Mouse (Mus musculus): ENCODE data around the gene Prss41. TPM values are rescaled to one million over a fixed set of nuclear protein-coding genes. Genes with fewer than 3 reads are reported as not detected.
A peak's percentile ranks its signal among the peaks of the same experiment; 100 is the strongest.
"Not testable (repeated sequence)": the region's sequence is repeated elsewhere in the genome, so short reads cannot be mapped to it uniquely, and the experiment has no call there.

The Prss41 gene
- polyA plus RNA-seq (2014; fragmentation: Nextera tagmentation; extraction: Ambion mirVana) = 1.1 and 2.3 TPM in 2 replicates

- Histone ChIP-seq H3K9ac (replicated peaks; ENCODE audit: low read depth, low read length) (no peak within 1 kb of the TSS), H3K4me2 (replicated peaks; ENCODE audit: low read depth, low read length) (peak within 1 kb of the TSS; percentile 25; the same call in 1 of the 2 replicates), H3K36me3 (ENCODE audit: control insufficient read depth, insufficient read depth, low read length) (no peaks in the 10 kb centered on the region), H3K4me3 (ENCODE audit: low read depth, low read length) (no peak within 1 kb of the TSS; the same call in 1 of the 2 replicates), H3K27me3 (ENCODE audit: control insufficient read depth, insufficient read depth, low read length) (no peaks in the 10 kb centered on the region), H3K4me1 (ENCODE audit: control insufficient read depth, insufficient read depth, low read length) (no peaks in the 10 kb centered on the region), H3K27ac (ENCODE audit: low read length) (no peak within 1 kb of the TSS), H3K9me3 (ENCODE audit: control insufficient read depth, low read depth, low read length) (no peaks in the 10 kb centered on the region)
- no peak for ATAC-seq (ENCODE audit: insufficient number of reproducible peaks, insufficient read depth, low FRiP score, low read depth)
- WGBS = 17% methylated on average over 19 of the region's 19 CpGs
Measured at GRCm38 (mm10) chr17:23843812-23844273, at the start of gene Prss41, which contains the start of gene Prss32. Gene Prss41 (minus strand): TSS chr17:23844172. Gene Prss32 (plus strand): TSS chr17:23843855.

- H3K9ac ChIP-seq (replicated peaks; ENCODE audit: low read depth, low read length); H3K36me3 ChIP-seq (ENCODE audit: control insufficient read depth, insufficient read depth, low read length); H3K4me1 ChIP-seq (ENCODE audit: control insufficient read depth, insufficient read depth, low read length); H3K27me3 ChIP-seq (ENCODE audit: control insufficient read depth, insufficient read depth, low read length); H3K9me3 ChIP-seq (ENCODE audit: control insufficient read depth, low read depth, low read length); ATAC-seq (ENCODE audit: insufficient number of reproducible peaks, insufficient read depth, low FRiP score, low read depth); H3K4me2 ChIP-seq (replicated peaks; ENCODE audit: low read depth, low read length); H3K27ac ChIP-seq (ENCODE audit: low read length); H3K4me3 ChIP-seq (ENCODE audit: low read depth, low read length): not testable (repeated sequence)
- WGBS = 64% methylated on average over 4 of the region's 4 CpGs
Measured at GRCm38 (mm10) chr17:23880576-23880975, 36.6 kb upstream of the Prss41 start, which contains the start of the genes Dcpp1 and Dcpp2. Gene Dcpp1 (plus strand): TSS chr17:23880876. Gene Dcpp2 (plus strand): TSS chr17:23880880.

DNA sequence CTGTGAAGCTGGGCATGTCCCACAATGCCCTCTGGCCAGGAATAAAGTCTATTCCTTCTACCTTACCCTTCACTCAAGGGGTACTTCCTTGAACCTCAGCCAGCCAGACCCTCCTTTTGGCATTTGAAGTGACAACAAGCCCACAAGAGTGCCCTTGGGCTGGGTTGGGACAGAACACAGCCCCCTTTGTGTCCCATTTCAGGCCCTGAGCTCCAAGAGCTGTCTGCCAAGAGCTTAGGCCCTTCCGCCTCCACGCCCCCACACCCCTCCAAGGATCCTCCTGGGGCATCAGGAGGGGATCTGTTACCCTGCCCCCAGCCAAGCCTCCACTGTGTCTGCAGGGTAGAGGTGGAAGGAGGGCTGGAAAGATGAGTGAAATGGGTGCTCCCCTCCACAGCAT is 33.2 kb upstream of the Prss41 start:
- Histone ChIP-seq H3K9ac (replicated peaks; ENCODE audit: low read depth, low read length) (no peak overlapping the region), H3K27ac (ENCODE audit: low read length) (no peak overlapping the region), H3K27me3 (ENCODE audit: control insufficient read depth, insufficient read depth, low read length) (no peaks in the 10 kb centered on the region), H3K9me3 (ENCODE audit: control insufficient read depth, low read depth, low read length) (no peaks in the 10 kb centered on the region), H3K4me2 (replicated peaks; ENCODE audit: low read depth, low read length) (no peak overlapping the region), H3K4me1 (ENCODE audit: control insufficient read depth, insufficient read depth, low read length) (no peaks in the 10 kb centered on the region; the same call in 1 of the 2 replicates), H3K4me3 (ENCODE audit: low read depth, low read length) (no peak overlapping the region), H3K36me3 (ENCODE audit: control insufficient read depth, insufficient read depth, low read length) (no peaks in the 10 kb centered on the region)
- 88% methylated on average over 2 of the region's 2 CpGs for WGBS
- ATAC-seq (ENCODE audit: insufficient number of reproducible peaks, insufficient read depth, low FRiP score, low read depth) = peak; percentile 19; the same call in 1 of the 2 replicates

DNA sequence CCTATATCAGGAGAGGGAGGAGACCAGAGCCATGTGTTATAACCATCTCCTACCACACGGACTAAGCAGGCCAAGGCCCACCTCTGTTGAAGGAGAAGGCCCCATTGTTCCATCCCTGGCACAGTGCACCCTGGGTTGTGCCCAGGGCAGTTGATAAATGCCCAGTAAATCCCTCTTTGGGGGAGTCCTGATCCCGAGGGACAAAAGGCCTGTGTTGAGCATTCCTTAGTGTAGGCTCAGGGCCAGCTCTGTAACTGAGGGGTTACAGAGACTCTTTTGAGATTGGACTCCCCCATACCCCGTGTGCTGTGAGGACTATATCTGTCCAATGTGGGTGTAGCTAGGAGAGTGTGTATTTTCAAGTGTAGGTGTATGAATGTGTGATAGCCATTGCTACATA is 32.8 kb upstream of the Prss41 start:
- Histone ChIP-seq H3K4me2 (replicated peaks; ENCODE audit: low read depth, low read length) (no peak overlapping the region), H3K27ac (ENCODE audit: low read length) (no peak overlapping the region), H3K9ac (replicated peaks; ENCODE audit: low read depth, low read length) (no peak overlapping the region), H3K36me3 (ENCODE audit: control insufficient read depth, insufficient read depth, low read length) (no peaks in the 10 kb centered on the region), H3K9me3 (ENCODE audit: control insufficient read depth, low read depth, low read length) (no peaks in the 10 kb centered on the region), H3K27me3 (ENCODE audit: control insufficient read depth, insufficient read depth, low read length) (no peaks in the 10 kb centered on the region), H3K4me1 (ENCODE audit: control insufficient read depth, insufficient read depth, low read length) (no peaks in the 10 kb centered on the region; the same call in 1 of the 2 replicates), H3K4me3 (ENCODE audit: low read depth, low read length) (no peak overlapping the region)
- 0 out of 2 replicates have a peak, but pooled peaks have one; percentile 26 for ATAC-seq (ENCODE audit: insufficient number of reproducible peaks, insufficient read depth, low FRiP score, low read depth)
- WGBS = 46% methylated on average over 3 of the region's 3 CpGs

GRCm38 (mm10) chr17:23873884-23874856 is 30.2 kb upstream of the Prss41 start:
- no peak overlapping the region for H3K4me2 ChIP-seq (replicated peaks; ENCODE audit: low read depth, low read length)
- no peaks in the 10 kb centered on the region for H3K9me3 ChIP-seq (ENCODE audit: control insufficient read depth, low read depth, low read length)
- H3K27ac ChIP-seq (ENCODE audit: low read length) = no peak overlapping the region
- WGBS = 44% methylated on average over 8 of the region's 8 CpGs
- no peaks in the 10 kb centered on the region for H3K27me3 ChIP-seq (ENCODE audit: control insufficient read depth, insufficient read depth, low read length)
- ATAC-seq (ENCODE audit: insufficient number of reproducible peaks, insufficient read depth, low FRiP score, low read depth) = peak; percentile 51; the same call in 1 of the 2 replicates
- H3K36me3 ChIP-seq (ENCODE audit: control insufficient read depth, insufficient read depth, low read length) = no peaks in the 10 kb centered on the region
- no peaks in the 10 kb centered on the region; the same call in 1 of the 2 replicates for H3K4me1 ChIP-seq (ENCODE audit: control insufficient read depth, insufficient read depth, low read length)
- no peak overlapping the region for H3K9ac ChIP-seq (replicated peaks; ENCODE audit: low read depth, low read length)
- no peak overlapping the region for H3K4me3 ChIP-seq (ENCODE audit: low read depth, low read length)

GRCm38 (mm10) chr17:23868513-23868912 is 24.5 kb upstream of the Prss41 start:
- Histone ChIP-seq H3K9me3 (ENCODE audit: control insufficient read depth, low read depth, low read length) (no peaks in the 10 kb centered on the region), H3K4me3 (ENCODE audit: low read depth, low read length) (no peak overlapping the region), H3K4me1 (ENCODE audit: control insufficient read depth, insufficient read depth, low read length) (no peaks in the 10 kb centered on the region), H3K27me3 (ENCODE audit: control insufficient read depth, insufficient read depth, low read length) (no peaks in the 10 kb centered on the region), H3K36me3 (ENCODE audit: control insufficient read depth, insufficient read depth, low read length) (no peaks in the 10 kb centered on the region), H3K27ac (ENCODE audit: low read length) (no peak overlapping the region), H3K4me2 (replicated peaks; ENCODE audit: low read depth, low read length) (no peak overlapping the region), H3K9ac (replicated peaks; ENCODE audit: low read depth, low read length) (no peak overlapping the region)
- ATAC-seq (ENCODE audit: insufficient number of reproducible peaks, insufficient read depth, low FRiP score, low read depth) = no peak
- WGBS = 88% methylated on average over 11 of the region's 11 CpGs

GRCm38 (mm10) chr17:23867756-23868155 is 23.8 kb upstream of the Prss41 start, which contains the start of gene Prss21:
Gene Prss21 (plus strand): TSS chr17:23868056.
- WGBS = 87% methylated on average over 15 of the region's 15 CpGs
- Histone ChIP-seq H3K27me3 (ENCODE audit: control insufficient read depth, insufficient read depth, low read length) (no peaks in the 10 kb centered on the region), H3K4me1 (ENCODE audit: control insufficient read depth, insufficient read depth, low read length) (no peaks in the 10 kb centered on the region), H3K9ac (replicated peaks; ENCODE audit: low read depth, low read length) (no peak within 1 kb of the TSS), H3K36me3 (ENCODE audit: control insufficient read depth, insufficient read depth, low read length) (no peaks in the 10 kb centered on the region), H3K4me3 (ENCODE audit: low read depth, low read length) (no peak within 1 kb of the TSS), H3K27ac (ENCODE audit: low read length) (no peak within 1 kb of the TSS), H3K9me3 (ENCODE audit: control insufficient read depth, low read depth, low read length) (no peaks in the 10 kb centered on the region), H3K4me2 (replicated peaks; ENCODE audit: low read depth, low read length) (no peak within 1 kb of the TSS)
- no peak for ATAC-seq (ENCODE audit: insufficient number of reproducible peaks, insufficient read depth, low FRiP score, low read depth)

DNA sequence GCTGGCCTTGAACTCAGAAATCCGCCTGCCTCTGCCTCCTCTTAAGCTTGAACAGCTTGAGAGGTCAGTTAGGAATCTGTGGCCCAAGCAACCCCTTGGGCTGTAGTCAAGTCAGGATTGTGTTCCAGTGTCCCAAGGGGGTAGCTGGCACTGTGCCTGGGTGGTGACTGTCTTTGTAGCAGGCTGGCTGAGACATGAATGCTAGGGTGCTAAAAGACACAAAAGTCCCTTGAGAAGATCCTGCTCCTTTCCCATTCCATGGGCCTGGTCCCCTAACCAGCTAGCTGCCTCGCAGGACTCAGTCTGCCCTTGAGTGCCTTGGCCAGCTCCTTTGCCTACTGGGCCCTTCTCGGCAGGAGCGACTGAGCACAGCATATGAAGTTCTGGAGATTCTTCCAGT is 19.0 kb upstream of the Prss41 start:
- Histone ChIP-seq H3K4me3 (ENCODE audit: low read depth, low read length) (no peak overlapping the region), H3K27me3 (ENCODE audit: control insufficient read depth, insufficient read depth, low read length) (no peaks in the 10 kb centered on the region), H3K4me1 (ENCODE audit: control insufficient read depth, insufficient read depth, low read length) (no peaks in the 10 kb centered on the region), H3K27ac (ENCODE audit: low read length) (no peak overlapping the region), H3K36me3 (ENCODE audit: control insufficient read depth, insufficient read depth, low read length) (no peaks in the 10 kb centered on the region), H3K9ac (replicated peaks; ENCODE audit: low read depth, low read length) (no peak overlapping the region), H3K4me2 (replicated peaks; ENCODE audit: low read depth, low read length) (no peak overlapping the region), H3K9me3 (ENCODE audit: control insufficient read depth, low read depth, low read length) (no peaks in the 10 kb centered on the region)
- 80% methylated on average over 4 of the region's 4 CpGs for WGBS
- ATAC-seq (ENCODE audit: insufficient number of reproducible peaks, insufficient read depth, low FRiP score, low read depth) = no peak

Measured in stomach, embryonic 14.5 days (tissue).